Mouse (Mus musculus) gastrocnemius, adult 2 months (tissue): Measurements from ENCODE around the gene Entpd1. TPM values are rescaled to one million over a fixed set of nuclear protein-coding genes. Genes with fewer than 3 reads are reported as not detected.

Source experiments
- DNase-seq: peaks from one replicate; pipeline ENCODE4 v3.0.0; 2022
- H3K27ac ChIP-seq: fragments of 200-600 bp; 2 replicates; pipeline ENCODE4 v1.8.1; 2022; ENCODE audit warnings: mild to moderate bottlenecking
- H3K4me3 ChIP-seq: fragments of 200-600 bp; 2 replicates; pipeline ENCODE4 v1.8.1; 2022; ENCODE audit warnings: mild to moderate bottlenecking, moderate library complexity
- CTCF ChIP-seq: fragments of 200-600 bp; IDR thresholded peaks from 2 replicates; pipeline ENCODE4 v1.8.1; 2022; ENCODE audit warnings: antibody characterized with exemption, mild to moderate bottlenecking, moderate library complexity
- intact Hi-C: fragments of 180-260 bp; cut with DNase I; formaldehyde crosslinking; loops from one replicate; pipeline ENCODE4 v1.15.1; 2025
- total RNA-seq, 2 experiments: library from RNA; stranded (reverse); gene quantifications; 2 replicates each; pipeline ENCODE4 v1.2.3; 2021

Gene Entpd1
- total RNA-seq, 2 experiments from 2014 or later = 10.0 to 12.9 TPM

DNA sequence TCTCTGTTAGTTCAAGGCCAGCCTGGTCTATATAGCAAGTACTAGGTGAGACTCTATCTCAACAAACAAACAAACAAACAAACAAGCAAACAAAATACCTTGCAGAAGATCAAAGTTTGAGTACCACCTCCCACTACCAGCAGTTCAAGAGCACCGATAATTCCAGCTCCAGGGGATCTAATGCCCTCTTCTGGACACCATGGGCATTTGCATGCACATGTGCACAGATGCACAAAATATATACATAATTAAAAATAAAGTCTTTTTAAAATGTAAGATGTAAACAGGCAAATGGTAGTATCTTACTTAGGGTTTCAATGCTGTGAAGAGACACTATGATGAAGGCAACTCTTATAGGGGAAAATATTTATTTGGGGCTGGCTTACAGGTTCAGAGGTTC lies 21.0 kb downstream of the Entpd1 start:
- TF ChIP-seq CTCF = peak; percentile 19; the same call in 1 of the 2 replicates

DNA sequence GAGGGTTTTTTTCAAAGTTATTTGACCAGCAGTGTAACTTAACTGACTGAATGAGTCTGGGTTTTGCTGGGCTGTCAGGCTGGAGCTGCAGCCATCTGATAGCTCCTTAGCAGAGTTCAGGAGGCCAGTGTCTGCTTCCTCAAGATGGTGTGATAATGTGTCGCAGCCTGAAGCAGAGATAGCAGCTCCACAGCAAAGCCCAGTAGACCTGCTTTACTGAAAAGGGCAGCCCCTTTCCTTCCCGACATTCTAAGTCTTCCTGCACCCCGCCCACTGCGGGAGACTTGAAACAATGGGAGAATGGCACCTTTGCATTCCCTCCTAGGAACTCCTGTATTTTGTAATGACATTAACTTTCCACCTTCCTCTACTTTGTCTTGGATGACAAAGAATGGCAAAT lies 24.9 kb downstream of the Entpd1 start:
- peak overlapping the region; percentile 84 for H3K27ac ChIP-seq
- TF ChIP-seq CTCF = no peak
- intact Hi-C loops = no loop called here
- H3K4me3 ChIP-seq = no peak overlapping the region
- peak; percentile 48 for DNase-seq

More for the DNA sequence above, 21.0 kb downstream of the Entpd1 start:
- H3K27ac ChIP-seq = no peak overlapping the region
- no peak overlapping the region for H3K4me3 ChIP-seq
- DNase-seq = no peak
- intact Hi-C loops = no loop called here

DNA sequence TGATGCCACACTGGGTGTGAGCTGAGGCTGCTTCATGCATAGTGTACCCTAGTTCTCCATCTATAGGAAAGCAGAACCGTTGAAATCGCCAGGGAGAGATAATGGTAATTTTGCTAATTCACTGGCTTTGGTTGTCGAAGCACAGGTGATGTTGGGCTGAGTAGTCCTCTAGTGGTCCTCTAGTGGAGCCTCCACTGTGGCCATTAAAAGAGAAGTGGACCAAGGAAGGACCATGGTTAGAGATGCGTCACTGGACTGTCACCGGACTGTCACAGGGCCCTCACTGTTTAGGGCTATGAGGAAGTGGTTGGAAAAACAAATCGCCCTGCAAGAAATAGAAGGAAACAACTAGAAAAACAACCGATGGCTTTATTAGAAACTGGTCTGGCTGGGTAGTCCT lies 25.4 kb downstream of the Entpd1 start:
- no peak for DNase-seq
- TF ChIP-seq CTCF = no peak
- H3K27ac ChIP-seq = peak overlapping the region; percentile 84
- no peak overlapping the region for H3K4me3 ChIP-seq
- intact Hi-C loops = no loop called here

DNA sequence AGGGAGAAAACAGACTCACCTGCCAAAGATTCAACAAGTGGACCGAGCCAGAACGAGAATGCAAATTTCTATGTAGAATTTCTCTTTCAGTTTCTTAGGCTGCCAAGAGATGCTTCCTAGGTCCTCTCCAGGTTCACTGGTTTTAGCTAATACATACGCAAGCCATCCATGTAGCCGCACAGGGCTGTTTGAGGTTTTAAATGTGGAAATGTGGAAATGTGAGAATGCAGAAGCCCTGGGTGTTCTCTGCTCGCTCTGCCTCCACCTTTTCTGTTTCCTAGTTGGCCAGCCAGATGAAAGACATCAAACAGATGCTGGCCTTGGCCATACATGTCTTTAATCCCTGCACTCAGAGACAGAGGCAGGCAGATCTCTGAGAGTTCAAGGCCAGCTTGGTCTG lies 26.4 kb downstream of the Entpd1 start:
- intact Hi-C loops = no loop called here
- H3K27ac ChIP-seq = peak overlapping the region; percentile 84
- DNase-seq = no peak

DNA sequence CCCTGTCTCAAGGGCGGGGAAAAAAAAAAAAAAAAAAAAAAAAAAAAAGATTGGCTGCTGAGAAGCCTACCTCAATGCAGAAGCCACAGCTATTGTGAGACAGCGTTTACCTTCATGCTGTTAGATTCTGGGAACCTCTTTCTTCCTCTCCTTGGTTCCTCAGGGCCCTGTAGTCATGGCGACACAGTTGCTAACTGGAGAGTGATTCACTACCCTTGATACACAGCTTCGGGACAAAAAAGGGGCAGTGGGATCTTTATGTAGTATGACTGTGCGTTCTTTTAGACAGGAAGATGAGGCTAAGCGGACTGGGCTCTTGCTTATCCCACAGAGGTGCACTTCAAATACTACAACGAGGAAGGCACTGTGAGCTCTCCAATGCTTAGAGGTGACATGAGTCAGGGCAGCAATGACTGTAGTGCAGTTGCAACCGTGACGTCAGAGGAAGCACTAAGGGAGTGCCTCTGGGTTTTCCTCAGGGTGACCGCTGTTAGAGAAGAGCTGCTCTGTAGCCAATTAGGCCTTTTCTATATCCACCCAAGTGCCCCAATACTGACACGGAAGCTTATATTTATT lies 27.7 kb downstream of the Entpd1 start:
- no peak for DNase-seq
- intact Hi-C loops = no loop called here
- H3K4me3 ChIP-seq = no peak overlapping the region
- TF ChIP-seq CTCF = no peak
- 0 out of 2 replicates have a peak overlapping the region, but pooled peaks have one; percentile 16 for H3K27ac ChIP-seq

More for the DNA sequence above, 26.4 kb downstream of the Entpd1 start:
- no peak for TF ChIP-seq CTCF
- H3K4me3 ChIP-seq = no peak overlapping the region

DNA sequence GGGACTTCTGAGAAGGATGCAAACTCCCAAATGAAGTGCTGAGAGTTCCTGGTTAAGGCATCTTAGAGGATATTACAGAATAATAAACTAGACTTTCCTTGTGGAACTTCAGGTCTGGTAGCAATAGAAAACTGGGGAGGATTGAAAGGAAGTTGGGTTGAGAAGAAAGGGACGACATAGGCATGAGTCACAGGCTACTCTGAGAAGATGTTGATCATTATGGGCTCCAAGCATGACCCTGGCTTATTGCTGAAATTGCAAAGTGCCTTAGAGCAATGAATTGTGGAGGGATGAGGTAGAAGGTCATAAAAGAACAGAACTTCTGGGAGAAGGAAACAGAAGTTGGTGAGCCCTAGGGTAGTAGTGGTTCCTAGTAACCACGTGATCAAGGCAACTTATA lies 28.6 kb downstream of the Entpd1 start:
- intact Hi-C loops = no loop called here
- TF ChIP-seq CTCF = no peak

DNA sequence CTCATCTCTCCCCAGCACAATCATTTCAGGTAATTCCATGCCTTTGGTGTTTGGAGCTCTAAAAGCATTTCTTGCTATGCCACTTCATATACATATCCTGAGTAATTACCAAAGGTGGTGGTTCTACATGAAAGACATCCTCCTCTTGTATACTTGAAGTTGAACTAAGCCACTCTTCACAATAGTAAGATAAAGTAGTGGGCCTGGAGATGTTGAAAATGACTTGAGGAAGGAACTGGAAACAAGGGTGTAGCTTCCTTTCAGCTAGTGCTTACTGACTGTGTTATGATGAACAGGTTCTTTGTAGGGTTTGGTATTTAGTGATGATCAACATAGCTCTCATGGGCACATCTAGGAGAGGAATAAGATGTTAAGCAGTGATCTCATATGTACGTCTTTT lies 31.7 kb downstream of the Entpd1 start:
- TF ChIP-seq CTCF = no peak
- DNase-seq = no peak
- intact Hi-C loops = no loop called here
- Histone ChIP-seq H3K27ac (peak overlapping the region; percentile 78), H3K4me3 (no peak overlapping the region; the same call in 1 of the 2 replicates)

More for the DNA sequence above, 28.6 kb downstream of the Entpd1 start:
- no peak for DNase-seq
- Histone ChIP-seq H3K27ac (no peak overlapping the region), H3K4me3 (no peak overlapping the region)

DNA sequence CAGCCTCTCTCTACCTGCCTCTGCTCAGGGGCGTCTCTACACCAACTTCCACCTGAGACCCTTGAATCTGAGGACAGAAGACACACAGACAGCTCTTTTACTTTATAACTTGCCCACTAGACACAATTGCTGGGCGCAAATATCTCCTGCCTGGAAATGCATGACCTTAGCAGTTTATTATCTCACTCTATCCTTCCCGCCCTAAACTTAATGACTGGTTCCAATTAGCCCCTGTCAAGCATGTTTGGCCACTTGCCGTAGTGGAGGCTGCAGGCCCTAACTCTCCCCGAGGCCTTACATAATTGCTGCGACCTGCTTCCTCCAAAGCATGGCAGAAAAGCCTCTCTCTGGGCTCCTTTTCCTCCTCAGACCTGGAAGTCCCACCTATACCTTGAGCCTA lies 34.2 kb downstream of the Entpd1 start:
- intact Hi-C loops = no loop called here
- Histone ChIP-seq H3K27ac (peak overlapping the region; percentile 78), H3K4me3 (no peak overlapping the region)
- TF ChIP-seq CTCF = no peak
- DNase-seq = no peak

DNA sequence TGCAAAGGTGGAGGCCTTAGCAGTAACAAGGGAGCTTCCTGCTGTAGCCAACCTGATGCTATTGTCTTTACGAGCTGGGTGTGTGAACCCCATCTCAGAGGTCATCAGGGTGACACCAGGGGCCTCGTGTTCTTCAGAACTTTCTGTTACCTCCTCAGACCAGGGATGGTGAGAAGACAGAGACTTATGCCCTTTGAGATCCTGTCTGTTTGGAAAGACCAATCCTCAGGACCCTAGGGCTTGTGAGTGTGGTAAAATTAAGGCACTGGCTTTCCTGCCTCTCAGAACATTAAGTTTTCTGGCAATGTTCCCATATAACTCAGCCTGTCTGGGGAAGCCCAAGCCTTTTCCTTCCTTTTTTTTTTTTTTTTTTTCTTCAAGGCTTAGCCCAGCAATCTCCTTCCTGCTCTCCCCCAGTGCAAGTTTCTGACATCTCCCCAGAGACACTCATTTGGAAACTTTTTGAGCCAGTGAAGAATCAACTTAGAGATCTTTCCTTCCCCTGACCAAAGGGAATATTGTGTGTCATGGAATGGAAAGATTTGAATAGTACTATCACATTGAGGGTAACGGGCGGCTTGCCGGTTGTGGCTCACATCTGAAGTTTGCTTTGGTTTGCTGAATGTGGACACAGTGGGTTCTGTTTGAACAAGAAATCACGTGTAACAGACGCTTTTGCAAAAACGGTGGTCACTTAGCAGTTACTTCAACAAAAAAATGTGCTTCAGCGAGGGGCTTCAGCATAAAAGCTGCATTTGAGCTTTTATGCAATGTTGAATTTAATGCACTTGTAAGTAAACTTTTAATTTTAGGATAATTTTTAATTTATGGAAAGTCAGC lies 35.4 kb downstream of the Entpd1 start:
- Histone ChIP-seq H3K27ac (peak overlapping the region; percentile 78), H3K4me3 (peak overlapping the region; percentile 10)
- no peak for DNase-seq
- intact Hi-C loops = no loop called here
- TF ChIP-seq CTCF = no peak

DNA sequence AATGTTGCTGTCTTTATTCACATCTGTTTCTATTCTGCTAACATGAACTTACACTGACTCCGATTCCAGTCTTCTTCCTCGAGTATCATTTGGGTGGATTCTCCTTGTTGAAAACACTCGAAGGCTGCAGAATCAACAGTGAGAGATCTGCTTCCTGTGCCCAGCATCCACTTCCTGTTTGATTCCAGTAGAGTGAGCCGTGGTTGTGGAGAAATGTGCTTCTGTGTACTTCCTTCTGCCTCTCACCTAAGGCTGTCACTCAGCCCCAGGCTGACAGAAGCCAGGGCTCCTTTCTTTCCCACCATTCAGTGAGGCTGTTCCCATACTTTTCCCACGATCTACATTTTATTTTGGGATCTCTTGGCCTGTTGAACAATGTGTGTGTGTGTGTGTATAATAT lies 37.9 kb downstream of the Entpd1 start:
- 0 out of 2 replicates have a peak overlapping the region, but pooled peaks have one; percentile 41 for H3K27ac ChIP-seq
- no peak for DNase-seq
- TF ChIP-seq CTCF = no peak
- no peak overlapping the region for H3K4me3 ChIP-seq
- intact Hi-C loops = no loop called here

DNA sequence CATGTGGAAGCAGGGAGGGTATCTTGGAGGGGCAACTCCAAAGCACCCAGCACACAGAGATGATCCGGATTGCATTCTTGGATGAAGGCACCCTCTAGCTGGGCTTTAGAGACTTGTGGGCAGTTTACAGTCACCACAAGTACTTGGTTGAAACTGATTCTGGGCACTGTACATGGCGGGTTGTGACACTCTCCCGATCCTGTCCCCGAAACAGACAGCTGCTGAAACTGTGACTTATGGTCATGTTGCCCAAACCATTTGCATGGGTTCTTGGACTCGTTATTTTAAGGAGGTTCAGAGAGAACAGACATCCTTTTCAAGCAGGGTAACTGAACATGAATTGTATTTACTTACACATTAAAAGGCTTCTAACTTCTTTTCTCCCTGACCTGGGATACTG lies 44.0 kb downstream of the Entpd1 start:
- no peak overlapping the region for H3K4me3 ChIP-seq
- H3K27ac ChIP-seq = no peak overlapping the region
- intact Hi-C loops = no loop called here
- no peak for DNase-seq
- no peak for TF ChIP-seq CTCF

DNA sequence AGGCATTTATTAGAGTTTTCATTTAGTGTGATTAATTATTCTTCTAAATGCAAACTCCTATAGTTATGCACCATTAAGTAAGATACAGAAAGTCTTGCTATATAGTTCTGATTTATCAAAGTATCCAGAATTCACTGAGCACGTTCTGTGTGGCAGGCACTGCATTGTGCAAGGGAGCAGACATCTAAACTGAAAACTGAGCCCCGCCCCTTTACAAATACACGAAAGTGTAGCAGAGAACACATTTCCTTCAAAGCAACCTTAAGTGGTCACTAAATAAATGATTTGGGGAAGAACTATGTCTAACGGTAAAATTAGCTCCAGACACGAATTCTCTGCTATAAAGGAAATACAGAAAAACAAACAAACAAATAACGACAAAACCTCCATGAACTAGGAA lies 46.1 kb downstream of the Entpd1 start:
- intact Hi-C loops = no loop called here
- no peak for DNase-seq
- no peak overlapping the region for H3K27ac ChIP-seq
- no peak for TF ChIP-seq CTCF
- no peak overlapping the region for H3K4me3 ChIP-seq

DNA sequence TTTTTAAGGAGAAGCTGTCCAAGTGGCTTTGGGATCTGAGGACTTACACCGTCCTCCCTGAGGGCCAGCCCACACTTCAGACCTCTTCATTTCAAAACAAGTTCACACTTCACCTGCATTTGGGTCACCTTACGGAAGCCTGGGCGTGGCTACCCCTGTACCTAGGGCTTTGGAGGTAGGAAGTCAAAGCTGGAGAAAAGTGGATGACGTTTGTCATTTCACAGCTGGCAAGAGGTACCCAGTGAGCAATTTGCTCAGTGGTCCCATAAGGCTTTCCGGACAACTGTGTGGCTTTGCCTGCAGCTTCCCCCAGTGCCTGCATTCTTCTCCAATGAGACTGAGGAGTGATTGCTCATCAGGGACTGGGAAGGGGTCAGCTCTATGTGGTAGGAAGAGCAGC lies 46.8 kb downstream of the Entpd1 start:
- intact Hi-C loops = no loop called here
- no peak for TF ChIP-seq CTCF
- H3K4me3 ChIP-seq = peak overlapping the region; percentile 70
- H3K27ac ChIP-seq = peak overlapping the region; percentile 87
- no peak for DNase-seq
